Mouse (Mus musculus) neural tube, embryonic 15.5 days (tissue): ENCODE measurements around the gene Myo7a. TPM values are rescaled to one million over a fixed set of nuclear protein-coding genes. Genes with fewer than 3 reads are reported as not detected.
A peak's percentile ranks its signal among the peaks of the same experiment; 100 is the strongest.

Experiments used
- ATAC-seq: fragments of 200-750 bp; cut with Nextera tagmentation; 2 replicates; pipeline ENCODE4 v1.8.0; 2017; ENCODE audit warnings: mild to moderate bottlenecking, moderate TSS enrichment, moderate library complexity; ENCODE audit not compliant: low FRiP score
- H3K27ac ChIP-seq: fragments of 300-500 bp; sonication (generic); replicated peaks from 2 replicates; pipeline ENCODE4 v1.5.1; 2015; ENCODE audit warnings: mild to moderate bottlenecking, inconsistent platforms
- H3K27me3 ChIP-seq: fragments of 300-500 bp; sonication (generic); replicated peaks from 2 replicates; pipeline ENCODE4 v1.6.1; 2015; ENCODE audit warnings: inconsistent platforms
- H3K36me3 ChIP-seq: fragments of 300-500 bp; sonication (generic); 2 replicates; pipeline ENCODE4 v1.6.1; 2015; ENCODE audit warnings: inconsistent platforms
- H3K4me1 ChIP-seq: fragments of 300-500 bp; sonication (generic); 2 replicates; pipeline ENCODE4 v1.6.1; 2015; ENCODE audit warnings: inconsistent platforms
- H3K4me2 ChIP-seq: fragments of 300-500 bp; sonication (generic); 2 replicates; pipeline ENCODE4 v1.6.1; 2015; ENCODE audit warnings: inconsistent platforms, mild to moderate bottlenecking, moderate library complexity
- H3K4me3 ChIP-seq: fragments of 300-500 bp; sonication (generic); replicated peaks from 2 replicates; pipeline ENCODE4 v1.5.1; 2015; ENCODE audit warnings: mild to moderate bottlenecking, inconsistent platforms
- H3K9ac ChIP-seq: fragments of 300-500 bp; sonication (generic); replicated peaks from 2 replicates; pipeline ENCODE4 v1.6.1; 2015; ENCODE audit warnings: mild to moderate bottlenecking, inconsistent platforms
- H3K9me3 ChIP-seq: fragments of 300-500 bp; sonication (generic); replicated peaks from 2 replicates; pipeline ENCODE4 v1.6.1; 2016; ENCODE audit warnings: inconsistent platforms
- WGBS: fragments of 180-500 bp; shearing (Covaris S2); methylation state at CpG from one replicate; pipeline ENCODE4 v1.1.7; 2015; ENCODE audit warnings: mixed read lengths; 5-methylcytosine and 5-hydroxymethylcytosine counted together
- polyA plus RNA-seq: library from polyadenylated mRNA; unstranded; fragments of >200 nt; fragmentation: Nextera tagmentation; extraction: Ambion mirVana; gene quantifications from 2 replicates; pipeline ENCODE4 v1.2.1, GENCODE M21; 2015

Myo7a gene
- polyA plus RNA-seq, 1 experiment from 2014 or later, result 16.0 TPM

DNA sequence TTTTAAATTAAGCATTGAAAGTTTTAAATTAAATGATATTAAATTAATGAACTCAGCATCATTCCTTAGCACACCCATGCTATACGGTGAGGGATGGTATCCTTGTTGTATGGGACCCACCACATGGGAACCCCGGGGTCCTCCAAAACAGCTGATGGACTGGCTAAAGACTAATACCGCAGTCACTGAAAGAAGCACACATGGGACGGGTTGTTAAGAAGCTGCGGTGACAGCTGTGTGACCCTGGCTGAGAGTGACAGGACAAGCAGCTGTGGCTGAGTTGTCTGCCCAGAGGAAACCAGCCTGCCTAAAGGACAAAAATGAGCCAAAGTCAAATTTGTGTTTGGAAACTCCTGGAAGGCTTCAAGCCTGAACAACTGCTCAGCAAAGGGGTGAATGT lies 34.6 kb upstream of the Myo7a start:
- Histone ChIP-seq H3K36me3 (no peaks in the 10 kb centered on the region), H3K9ac (no peak overlapping the region), H3K27ac (no peak overlapping the region), H3K4me3 (no peak overlapping the region), H3K27me3 (no peaks in the 10 kb centered on the region), H3K4me1 (peaks cover 38% of the 10 kb centered on the region), H3K9me3 (no peaks in the 10 kb centered on the region), H3K4me2 (no peak overlapping the region)
- ATAC-seq, result no peak
- 74% methylated on average over 5 of the region's 5 CpGs for WGBS

DNA sequence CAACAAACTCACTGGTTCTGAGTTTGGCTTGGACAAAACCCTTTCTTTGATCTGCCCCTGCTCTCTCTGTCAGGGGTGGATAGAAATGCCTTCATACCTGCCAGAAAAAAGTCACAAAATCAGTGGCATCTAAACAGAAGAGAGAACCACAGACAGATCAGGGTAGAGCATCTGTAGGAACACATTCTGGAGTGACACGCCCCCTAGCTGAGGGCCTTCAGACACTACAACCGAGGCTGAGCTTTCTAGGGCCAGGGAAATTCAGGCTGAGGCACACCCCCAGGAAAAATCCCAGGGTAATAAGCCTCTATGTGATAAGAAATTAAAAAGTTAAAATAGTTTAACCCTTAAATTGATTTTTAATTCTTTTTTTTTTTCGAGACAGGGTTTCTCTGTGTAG lies 34.0 kb upstream of the Myo7a start:
- WGBS, result 50% methylated on average over 3 of the region's 3 CpGs
- H3K27ac ChIP-seq, result no peak overlapping the region
- H3K4me3 ChIP-seq, result no peak overlapping the region
- H3K9me3 ChIP-seq, result no peaks in the 10 kb centered on the region
- no peak for ATAC-seq
- peaks cover 37% of the 10 kb centered on the region for H3K4me1 ChIP-seq
- no peak overlapping the region for H3K4me2 ChIP-seq
- no peak overlapping the region for H3K9ac ChIP-seq
- no peaks in the 10 kb centered on the region for H3K36me3 ChIP-seq
- H3K27me3 ChIP-seq, result no peaks in the 10 kb centered on the region

DNA sequence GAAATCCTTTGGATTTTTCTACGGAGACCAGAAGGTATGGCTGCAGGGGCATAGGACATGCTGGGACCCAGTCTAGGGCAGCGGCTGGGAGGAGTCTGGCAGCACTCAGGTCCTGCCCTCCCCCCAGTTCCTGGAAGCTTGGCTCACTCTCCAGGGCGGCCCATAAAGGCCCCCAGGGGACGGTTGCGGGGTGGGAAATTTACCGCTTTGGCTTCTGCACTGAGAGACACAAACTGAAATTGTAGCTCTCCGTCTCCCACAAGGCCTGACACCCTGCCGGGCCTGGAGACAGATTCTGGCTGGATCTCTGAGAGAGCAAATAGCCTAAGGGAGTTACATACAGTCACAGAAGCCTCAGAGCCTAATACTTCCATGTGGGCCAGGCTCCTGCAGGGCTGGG lies 33.1 kb upstream of the Myo7a start:
- Histone ChIP-seq H3K36me3 (no peaks in the 10 kb centered on the region; the same call in 1 of the 2 replicates), H3K9me3 (no peaks in the 10 kb centered on the region), H3K27me3 (no peaks in the 10 kb centered on the region), H3K4me3 (no peak overlapping the region), H3K4me2 (no peak overlapping the region), H3K9ac (no peak overlapping the region), H3K4me1 (peaks cover 34% of the 10 kb centered on the region), H3K27ac (no peak overlapping the region)
- 39% methylated on average over 8 of the region's 8 CpGs for WGBS
- no peak for ATAC-seq

DNA sequence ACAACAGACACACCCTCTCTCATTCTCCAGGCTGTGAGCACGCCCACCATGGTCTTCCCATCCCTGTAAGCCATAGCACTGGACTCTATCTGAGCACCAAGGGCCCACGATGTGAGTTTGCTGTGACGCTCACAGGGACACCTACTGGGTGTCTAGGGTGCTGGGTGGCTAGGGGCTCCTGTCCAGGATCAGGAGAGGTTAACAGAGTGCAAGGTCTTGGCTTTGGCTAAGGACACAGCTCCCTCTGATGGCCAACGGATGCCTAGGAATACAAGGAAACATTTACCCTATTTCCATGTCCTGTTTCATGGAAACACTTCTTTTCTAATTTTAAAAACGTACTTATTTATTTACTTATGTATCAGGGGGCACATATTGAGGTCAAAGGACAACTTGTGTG lies 31.2 kb upstream of the Myo7a start:
- no peaks in the 10 kb centered on the region for H3K27me3 ChIP-seq
- no peak overlapping the region for H3K4me2 ChIP-seq
- ATAC-seq, result no peak
- 54% methylated on average over 5 of the region's 5 CpGs for WGBS
- H3K36me3 ChIP-seq, result no peaks in the 10 kb centered on the region; the same call in 1 of the 2 replicates
- H3K4me1 ChIP-seq, result peaks cover 20% of the 10 kb centered on the region
- H3K9me3 ChIP-seq, result no peaks in the 10 kb centered on the region
- no peak overlapping the region for H3K27ac ChIP-seq
- H3K4me3 ChIP-seq, result no peak overlapping the region
- H3K9ac ChIP-seq, result no peak overlapping the region

DNA sequence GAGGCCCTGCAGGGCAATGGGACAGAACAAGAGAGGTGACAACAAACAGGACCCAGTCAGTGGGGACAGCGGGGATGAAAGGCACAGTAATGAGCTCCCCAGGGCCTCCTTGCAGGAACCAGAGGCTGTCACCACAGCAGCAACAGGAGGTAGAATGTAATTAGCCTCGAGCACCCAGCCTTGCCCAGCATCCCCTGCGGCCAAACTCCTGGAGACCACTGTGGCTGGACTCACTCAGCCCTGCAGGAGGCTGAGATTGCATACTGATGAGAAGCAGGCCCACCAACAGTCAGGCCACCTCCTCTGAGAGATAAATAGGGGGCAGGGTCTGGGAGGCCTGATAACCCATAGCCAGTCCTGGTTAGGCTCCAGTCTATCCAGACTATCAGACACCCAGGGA lies 30.5 kb upstream of the Myo7a start:
- no peaks in the 10 kb centered on the region for H3K9me3 ChIP-seq
- H3K4me3 ChIP-seq, result no peak overlapping the region
- H3K36me3 ChIP-seq, result peaks cover 2% of the 10 kb centered on the region; the same call in 1 of the 2 replicates
- 17% methylated on average over 3 of the region's 3 CpGs for WGBS
- peaks cover 21% of the 10 kb centered on the region for H3K4me1 ChIP-seq
- ATAC-seq, result no peak
- H3K27me3 ChIP-seq, result no peaks in the 10 kb centered on the region
- H3K27ac ChIP-seq, result no peak overlapping the region
- H3K4me2 ChIP-seq, result no peak overlapping the region
- H3K9ac ChIP-seq, result no peak overlapping the region

DNA sequence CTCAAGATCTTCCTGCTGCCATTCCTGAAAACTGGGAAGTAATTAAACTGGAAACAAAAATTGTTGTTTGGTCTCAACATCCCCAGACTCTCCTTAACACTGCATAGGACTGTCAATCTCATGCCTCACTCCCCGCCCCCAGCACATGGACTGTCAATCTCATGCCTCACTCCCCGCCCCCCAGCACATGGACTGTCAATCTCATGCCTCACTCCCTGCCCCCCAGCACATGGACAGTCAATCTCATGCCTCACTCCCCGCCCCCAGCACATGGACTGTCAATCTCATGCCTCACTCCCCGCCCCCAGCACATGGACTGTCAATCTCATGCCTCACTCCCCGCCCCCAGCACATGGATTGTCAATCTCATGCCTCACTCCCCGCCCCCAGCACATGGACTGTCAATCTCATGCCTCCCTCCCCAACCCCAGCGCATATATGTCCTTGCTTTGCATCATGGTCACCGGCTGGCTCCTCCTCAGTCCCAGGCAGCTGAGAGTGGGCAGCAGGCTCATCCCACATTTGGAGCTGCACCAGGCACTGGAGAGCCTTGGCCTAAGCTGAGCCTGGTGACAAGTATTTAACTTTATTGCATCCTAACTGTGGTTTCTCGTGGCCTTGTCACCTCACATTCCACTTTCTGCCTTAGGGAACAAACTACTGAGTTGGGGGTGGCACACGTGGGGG lies 29.5 kb upstream of the Myo7a start:
- no peaks in the 10 kb centered on the region for H3K27me3 ChIP-seq
- H3K9me3 ChIP-seq, result no peaks in the 10 kb centered on the region
- 81% methylated on average over 10 of the region's 10 CpGs for WGBS

DNA sequence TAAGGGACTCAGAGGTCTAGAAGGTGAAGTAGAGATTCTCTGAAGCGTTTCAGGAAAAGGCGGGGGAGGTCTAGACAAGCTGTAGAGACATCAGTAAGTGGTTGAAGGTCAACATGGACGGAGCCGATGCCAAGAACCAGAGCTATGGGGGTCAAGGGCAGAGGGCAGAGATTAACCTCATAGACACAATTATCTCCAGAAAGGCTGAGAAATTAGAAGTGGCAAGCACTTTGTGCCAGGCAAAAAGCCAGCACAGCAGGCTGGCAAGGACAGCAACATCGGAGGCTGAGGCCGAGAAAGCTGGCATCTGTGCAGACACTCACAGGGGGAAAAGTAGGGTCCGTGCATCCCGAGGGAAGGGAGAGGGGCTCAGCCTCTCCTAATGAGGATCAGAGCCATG lies 28.4 kb upstream of the Myo7a start:
- Histone ChIP-seq H3K27me3 (no peaks in the 10 kb centered on the region), H3K4me1 (peaks cover 21% of the 10 kb centered on the region), H3K9me3 (no peaks in the 10 kb centered on the region), H3K9ac (no peak overlapping the region), H3K27ac (no peak overlapping the region), H3K4me2 (no peak overlapping the region), H3K4me3 (no peak overlapping the region), H3K36me3 (peaks cover 6% of the 10 kb centered on the region; the same call in 1 of the 2 replicates)
- no peak for ATAC-seq
- 68% methylated on average over 8 of the region's 8 CpGs for WGBS

More for the DNA sequence above, 29.5 kb upstream of the Myo7a start:
- no peak overlapping the region for H3K9ac ChIP-seq
- H3K27ac ChIP-seq, result no peak overlapping the region
- H3K4me1 ChIP-seq, result peaks cover 25% of the 10 kb centered on the region
- no peak overlapping the region for H3K4me2 ChIP-seq
- no peak for ATAC-seq
- peaks cover 6% of the 10 kb centered on the region; the same call in 1 of the 2 replicates for H3K36me3 ChIP-seq
- no peak overlapping the region for H3K4me3 ChIP-seq

DNA sequence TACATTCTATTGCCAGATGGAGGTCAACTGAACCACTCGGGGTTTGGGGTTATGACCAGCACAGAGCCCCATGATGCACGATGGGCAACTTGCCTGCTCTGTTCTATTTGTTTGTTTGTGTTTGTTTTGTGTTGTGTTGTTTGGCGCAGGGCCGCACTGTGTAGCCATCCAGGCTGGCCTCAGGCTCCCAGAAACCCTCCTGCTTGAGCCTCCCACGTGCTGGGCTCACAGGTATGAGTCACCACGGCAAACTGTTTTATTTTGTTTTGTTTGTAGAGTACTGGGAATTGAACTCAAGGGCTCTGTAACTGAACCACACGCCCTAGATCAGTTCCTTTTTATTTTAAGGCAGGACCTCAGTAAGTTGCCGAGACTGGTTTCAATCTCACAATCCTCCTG lies 27.1 kb upstream of the Myo7a start:
- H3K4me3 ChIP-seq, result no peak overlapping the region
- H3K4me1 ChIP-seq, result peaks cover 21% of the 10 kb centered on the region
- ATAC-seq, result no peak
- H3K27me3 ChIP-seq, result no peaks in the 10 kb centered on the region
- 79% methylated on average over 8 of the region's 8 CpGs for WGBS
- H3K4me2 ChIP-seq, result no peak overlapping the region
- no peak overlapping the region for H3K27ac ChIP-seq
- no peaks in the 10 kb centered on the region for H3K9me3 ChIP-seq
- H3K9ac ChIP-seq, result no peak overlapping the region
- peaks cover 6% of the 10 kb centered on the region; the same call in 1 of the 2 replicates for H3K36me3 ChIP-seq

DNA sequence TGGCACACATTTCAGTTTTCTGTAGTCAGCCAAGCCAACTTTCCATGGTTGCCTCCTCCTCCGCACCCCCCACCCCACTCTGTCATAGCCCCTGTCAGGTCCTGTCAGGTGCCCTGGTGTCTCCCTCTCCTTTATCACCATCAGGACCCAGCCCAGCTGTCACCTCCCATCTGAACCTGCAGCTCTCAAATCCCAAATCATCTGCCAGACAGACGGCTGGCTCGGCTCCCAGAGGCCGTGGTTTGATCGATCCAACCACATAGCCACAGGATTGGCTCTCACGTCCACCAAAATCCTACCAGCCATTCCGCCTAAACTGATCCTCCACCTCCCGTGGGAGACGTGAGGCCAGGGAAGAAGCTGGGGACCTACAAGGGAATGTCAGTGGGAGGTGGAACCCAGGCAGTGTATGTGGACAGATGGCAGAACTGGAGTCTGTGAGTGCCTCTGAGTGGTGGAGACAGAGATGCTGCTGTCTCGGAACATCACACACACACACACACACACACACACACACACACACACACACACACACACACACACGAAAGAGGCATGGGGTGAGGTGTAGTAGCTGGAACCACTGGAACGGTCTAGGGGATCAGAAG lies 26.6 kb upstream of the Myo7a start:
- Histone ChIP-seq H3K36me3 (peaks cover 6% of the 10 kb centered on the region; the same call in 1 of the 2 replicates), H3K27ac (no peak overlapping the region), H3K4me2 (no peak overlapping the region), H3K27me3 (no peaks in the 10 kb centered on the region), H3K4me3 (no peak overlapping the region), H3K9me3 (no peaks in the 10 kb centered on the region), H3K9ac (no peak overlapping the region), H3K4me1 (peaks cover 24% of the 10 kb centered on the region)
- ATAC-seq, result no peak
- WGBS, result 87% methylated on average over 12 of the region's 12 CpGs

DNA sequence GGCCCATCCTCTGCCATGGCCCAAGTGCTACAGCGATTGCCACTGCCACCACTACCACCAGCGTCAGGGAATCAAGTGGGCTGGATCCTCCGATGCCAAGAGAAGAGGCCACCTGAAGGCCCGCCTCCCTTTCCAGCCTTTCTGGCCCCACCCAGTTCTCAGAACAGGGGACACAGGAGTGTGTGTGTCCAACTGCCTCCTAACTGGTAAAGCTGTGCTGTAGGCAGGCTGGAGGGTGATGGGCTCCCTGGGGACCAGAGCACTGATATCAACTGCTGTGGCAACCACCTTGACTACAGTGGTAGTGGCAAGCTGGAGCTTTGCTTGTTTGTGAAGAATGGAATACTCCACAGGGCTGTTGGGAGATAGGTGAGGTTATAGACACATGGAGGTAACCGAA lies 26.1 kb upstream of the Myo7a start, which contains the start of gene Omp:
Gene Omp, minus strand, starts transcription at position 101 of the 400 bp plus-strand sequence.
- H3K4me1 ChIP-seq, result peaks cover 24% of the 10 kb centered on the region
- no peak for ATAC-seq
- H3K36me3 ChIP-seq, result peaks cover 6% of the 10 kb centered on the region; the same call in 1 of the 2 replicates
- H3K27me3 ChIP-seq, result no peaks in the 10 kb centered on the region
- H3K4me2 ChIP-seq, result no peak within 1 kb of the TSS
- no peak within 1 kb of the TSS for H3K9ac ChIP-seq
- no peak within 1 kb of the TSS for H3K4me3 ChIP-seq
- no peaks in the 10 kb centered on the region for H3K9me3 ChIP-seq
- 92% methylated on average over 5 of the region's 5 CpGs for WGBS
- H3K27ac ChIP-seq, result no peak within 1 kb of the TSS

DNA sequence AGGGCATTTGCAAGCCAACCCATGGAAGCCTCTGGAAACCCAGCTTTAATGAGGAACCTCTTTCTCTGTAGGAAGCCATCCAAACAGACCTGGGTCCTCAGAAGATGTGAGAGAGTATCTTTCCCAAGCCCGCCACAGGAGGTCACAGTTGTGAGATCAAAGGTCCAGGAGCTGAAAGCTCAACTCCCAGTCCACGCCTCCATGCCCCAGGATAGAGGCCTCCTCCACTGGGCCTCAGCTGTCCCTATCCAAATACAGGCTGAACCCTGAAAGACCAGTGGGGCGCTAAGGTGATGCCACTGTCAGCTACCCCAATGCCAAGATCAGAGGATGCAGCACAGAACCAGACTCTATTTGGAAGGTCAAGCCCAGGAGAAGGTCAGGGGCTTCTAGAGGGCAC lies 23.3 kb upstream of the Myo7a start:
- Histone ChIP-seq H3K4me2 (no peak overlapping the region), H3K9me3 (no peaks in the 10 kb centered on the region), H3K9ac (no peak overlapping the region), H3K4me3 (no peak overlapping the region), H3K27me3 (no peaks in the 10 kb centered on the region), H3K36me3 (peaks cover 6% of the 10 kb centered on the region; the same call in 1 of the 2 replicates), H3K27ac (peak overlapping the region; percentile 37; the same call in 1 of the 2 replicates), H3K4me1 (peaks cover 29% of the 10 kb centered on the region)
- WGBS, result 75% methylated on average over 3 of the region's 3 CpGs
- ATAC-seq, result no peak

DNA sequence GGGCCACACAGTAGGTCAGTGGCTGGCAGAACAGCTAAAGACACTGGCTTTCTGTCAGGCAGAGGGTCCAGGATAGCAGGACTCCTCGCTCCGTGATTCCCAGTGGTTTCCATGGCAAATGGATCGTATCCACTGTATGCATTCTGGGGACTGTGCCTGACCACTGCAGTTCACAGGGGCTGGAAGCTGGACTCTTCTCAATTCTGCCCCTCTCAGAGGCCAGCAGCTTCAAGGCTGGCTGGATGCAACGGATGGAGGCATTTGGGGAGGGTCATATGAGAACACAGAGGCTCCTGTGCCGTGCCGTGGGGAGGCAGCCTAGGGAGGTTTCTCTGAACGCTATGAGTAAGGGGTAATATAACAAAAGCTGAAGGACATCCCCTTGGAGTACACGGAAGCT lies 22.9 kb upstream of the Myo7a start:
- Histone ChIP-seq H3K4me1 (peaks cover 33% of the 10 kb centered on the region), H3K9ac (no peak overlapping the region), H3K27me3 (no peaks in the 10 kb centered on the region), H3K9me3 (no peaks in the 10 kb centered on the region), H3K4me2 (no peak overlapping the region), H3K27ac (peak overlapping the region; percentile 37; the same call in 1 of the 2 replicates), H3K4me3 (no peak overlapping the region), H3K36me3 (peaks cover 6% of the 10 kb centered on the region; the same call in 1 of the 2 replicates)
- 37% methylated on average over 8 of the region's 8 CpGs for WGBS
- peak; percentile 58 for ATAC-seq
